Mouse (Mus musculus) CD4-positive naive resting alpha-beta T cell, adult 76 days (primary cell): ENCODE results near the gene Il3ra. TPM values are rescaled to one million over a fixed set of nuclear protein-coding genes. Genes with fewer than 3 reads are reported as not detected.

Source experiments
- total RNA-seq: library from RNA; stranded (reverse); gene quantifications from one replicate; pipeline ENCODE4 v1.2.4, GENCODE M21; 2023

The Il3ra gene
- total RNA-seq = 11.1 TPM

DNA sequence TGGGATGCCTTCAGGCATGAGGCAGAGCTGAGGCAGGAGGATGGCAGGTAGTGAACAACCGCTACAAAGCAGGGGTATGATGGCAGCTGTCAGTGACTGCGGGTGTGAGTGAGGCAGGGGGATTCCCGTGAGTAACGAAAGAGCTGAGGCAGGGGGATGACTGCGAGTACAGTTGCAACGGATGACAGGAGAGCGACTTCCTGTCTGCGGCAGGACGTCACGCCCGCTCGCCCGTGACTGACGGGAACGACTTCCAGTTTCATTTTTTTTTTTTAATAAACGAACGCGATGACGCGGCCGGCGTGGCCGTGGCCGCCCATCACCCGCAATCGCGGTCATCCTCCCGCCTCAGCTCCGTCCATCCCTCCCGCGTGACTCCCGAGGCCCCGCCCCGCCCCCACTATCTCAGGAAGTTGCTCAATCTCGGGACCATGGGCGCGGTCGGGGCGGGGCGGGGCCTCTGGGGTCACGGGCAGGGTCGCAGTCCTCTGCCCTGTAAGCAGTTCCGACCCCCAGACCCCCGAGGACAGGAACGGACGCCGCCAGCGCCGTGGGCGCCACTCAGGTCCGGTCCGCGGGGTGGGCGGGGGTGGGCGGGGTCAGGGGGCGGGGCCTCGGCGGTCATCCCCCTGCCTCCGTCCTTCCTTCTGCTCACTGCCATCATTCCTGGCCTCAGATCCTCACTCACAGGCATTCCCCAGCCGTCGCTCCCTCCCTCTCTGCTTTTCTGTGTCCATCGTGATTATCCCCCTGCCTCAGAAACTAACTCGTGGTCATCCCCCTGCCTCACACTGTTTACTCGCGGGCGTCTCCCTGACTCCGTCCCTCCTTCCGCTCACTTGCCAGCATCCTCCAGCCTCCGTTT is at the start of gene Il3ra:
Gene Il3ra (plus strand): TSS at position 328 of the 865 bp plus-strand sequence.

DNA sequence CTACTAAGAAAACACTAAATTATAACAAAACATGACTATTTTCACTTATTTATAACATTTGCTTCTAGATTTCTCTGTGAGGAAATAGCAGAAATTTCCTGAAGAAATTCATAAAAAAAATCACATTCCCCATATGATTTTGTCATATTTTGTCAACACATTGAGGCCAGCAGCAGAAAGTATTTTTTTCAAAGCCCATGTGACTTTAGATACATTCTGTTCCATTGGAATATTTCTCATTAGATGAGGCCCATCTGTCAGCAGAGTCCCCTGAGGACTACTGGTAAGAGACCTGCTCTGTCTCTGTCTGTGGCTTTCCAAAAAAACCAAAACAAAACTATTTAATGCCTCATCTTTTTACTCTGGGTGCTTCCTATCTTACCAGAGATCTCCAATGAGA is 23.5 kb upstream of the Il3ra start, which contains the start of gene Olfr31:
Gene Olfr31 (plus strand): TSS at position 301 of the 400 bp plus-strand sequence.

DNA sequence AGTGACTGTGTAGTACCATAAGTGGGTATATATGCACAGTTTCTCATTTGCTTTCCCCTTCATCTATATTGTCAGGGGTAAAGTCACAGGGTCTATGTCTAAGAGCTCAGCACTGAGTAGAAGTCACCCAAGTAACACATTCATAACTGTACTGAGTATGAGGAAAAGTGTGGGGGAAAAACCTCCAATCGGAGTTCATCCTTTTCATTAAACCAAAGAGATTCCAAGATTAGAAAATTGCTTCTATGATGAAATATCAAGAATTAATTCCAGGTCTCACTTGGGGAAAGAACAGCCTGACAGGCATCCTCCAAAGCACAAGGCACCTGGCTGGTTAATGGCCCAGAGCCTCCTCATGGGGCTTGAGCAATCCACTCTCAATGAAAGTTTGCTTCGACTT is 54.9 kb downstream of the Il3ra start, which contains the start of gene Olfr721-ps1:
Gene Olfr721-ps1 (plus strand): TSS at position 301 of the 400 bp plus-strand sequence.

Other genes with a start within 250 kb of the Il3ra start
- gene Psmd6, start 225.3 kb upstream of the Il3ra start, total RNA-seq = 107 TPM
- gene Olfr720, start 159.4 kb upstream of the Il3ra start, total RNA-seq = not detected
- gene Olfr31, start 23.4 kb upstream of the Il3ra start, total RNA-seq = not detected
- not detected for gene Olfr721-ps1, start 55.0 kb downstream of the Il3ra start, total RNA-seq